Mouse (Mus musculus): Measurements from ENCODE around the gene Gm10775.

DNA sequence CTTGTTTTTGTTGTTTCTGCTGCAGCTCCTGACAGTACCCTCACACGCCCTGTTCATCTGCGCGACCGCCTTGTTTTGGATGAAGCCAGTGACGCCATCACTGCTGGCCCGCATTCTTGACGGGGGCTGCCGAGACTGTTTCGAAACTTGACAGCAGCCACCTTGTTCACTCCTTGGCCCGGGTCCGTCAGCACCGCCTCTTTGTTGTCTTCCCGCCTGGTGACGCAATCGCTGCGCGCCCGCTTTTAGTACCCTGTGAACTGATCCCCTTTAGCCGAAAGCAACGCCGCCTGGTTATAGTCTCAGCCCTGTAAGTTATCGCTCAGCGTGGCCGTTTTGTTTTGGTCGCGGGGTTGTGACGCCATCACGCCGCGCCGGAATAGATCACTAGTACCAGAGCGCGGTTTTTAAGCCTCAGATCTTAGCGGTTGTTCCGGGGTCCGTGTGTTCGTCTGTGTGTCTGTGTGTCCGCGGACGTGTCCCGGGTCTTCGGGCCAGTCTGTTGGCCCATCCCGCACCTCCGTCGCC is 18.2 kb upstream of the Gm10775 start:
- TF ChIP-seq CTCF (IDR thresholded peaks at IDR 0.05; ENCODE audit: control insufficient read depth, insufficient read depth, insufficient read length) (no peak), USF1 (IDR thresholded peaks at IDR 0.05; ENCODE audit: low read depth) (no peak)

Data from C2C12 (cell line).